Mouse (Mus musculus) c-Kit-positive CD71-positive TER-119-positive erythroid progenitor cells, embryonic 14.5 days (primary cell): ENCODE results near the gene Ciao1.
"Not testable (repeated sequence)": the region's sequence is repeated elsewhere in the genome, so short reads cannot be mapped to it uniquely, and the experiment has no call there.

Source experiments
- DNase-seq: peaks from one replicate; pipeline ENCODE4 v3.0.0-alpha.2; 2013; ENCODE audit warnings: low spot score

Gene Ciao1

GRCm38 (mm10) chr2:127247592-127248333 lies at the start of gene Ciao1, which contains the start of gene Tmem127:
Ciao1 (minus strand) TSS chr2:127247816.
Tmem127 (plus strand) TSS chr2:127247908.
- DNase-seq = peak; percentile 98

DNA sequence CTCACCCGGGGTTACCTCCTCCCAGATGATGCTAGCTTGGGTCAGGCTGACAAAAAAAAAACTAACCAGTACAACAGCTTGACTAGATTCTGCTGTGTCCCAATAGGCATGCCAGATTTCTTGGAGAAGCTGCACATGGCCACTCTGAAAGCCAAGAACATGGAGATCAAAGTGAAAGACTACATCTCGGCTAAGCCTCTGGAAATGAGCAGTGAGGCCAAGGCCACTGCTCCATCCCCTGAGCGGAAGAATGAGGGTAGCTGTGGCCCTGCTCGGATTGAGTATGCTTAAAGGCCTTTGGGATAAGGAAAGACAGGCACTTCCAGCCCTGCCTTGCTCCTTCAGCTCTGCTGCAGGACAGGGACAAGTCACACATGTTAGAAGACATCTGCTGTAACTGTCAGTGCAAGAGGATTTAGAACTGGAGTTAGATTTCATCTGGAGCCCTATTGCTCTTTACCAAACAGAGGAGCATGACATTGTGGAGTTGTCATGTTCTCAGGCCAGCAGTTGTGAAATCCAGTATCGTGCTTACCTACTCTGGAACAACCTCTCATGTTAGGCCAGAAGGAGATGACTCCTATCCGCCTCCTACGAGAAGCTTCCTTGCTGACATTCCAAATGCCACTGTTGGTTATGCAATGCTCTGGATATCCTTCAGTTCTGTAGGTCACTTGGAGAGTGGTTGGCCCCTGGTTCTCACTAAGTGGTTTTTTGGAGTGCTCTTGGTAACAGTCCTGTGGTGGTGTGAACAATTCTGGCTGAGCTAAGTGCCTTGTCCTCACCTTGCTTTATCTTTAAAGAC lies 49.6 kb upstream of the Ciao1 start:
- DNase-seq = no peak

DNA sequence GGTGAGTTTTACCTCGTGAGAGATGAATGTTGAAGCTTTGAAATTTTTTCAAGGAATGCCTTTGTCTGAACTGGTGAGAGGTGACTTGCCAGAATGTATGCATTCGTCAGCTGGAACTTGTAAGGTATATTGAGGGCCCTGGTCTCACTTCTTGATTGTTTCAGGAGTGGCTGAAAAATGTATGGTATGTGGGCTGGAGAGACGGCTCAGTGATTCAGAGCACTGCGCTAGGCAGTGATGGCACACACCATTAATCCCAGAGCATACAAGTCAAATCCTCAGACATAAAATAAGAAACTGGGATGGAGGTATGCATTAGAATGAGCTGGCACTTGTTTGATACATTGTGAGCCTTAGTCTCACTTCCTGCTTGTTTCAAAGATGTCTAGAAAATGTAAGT lies 44.6 kb upstream of the Ciao1 start:
- no peak for DNase-seq

GRCm38 (mm10) chr2:127278162-127278561 lies 30.5 kb upstream of the Ciao1 start:
- DNase-seq = no peak

DNA sequence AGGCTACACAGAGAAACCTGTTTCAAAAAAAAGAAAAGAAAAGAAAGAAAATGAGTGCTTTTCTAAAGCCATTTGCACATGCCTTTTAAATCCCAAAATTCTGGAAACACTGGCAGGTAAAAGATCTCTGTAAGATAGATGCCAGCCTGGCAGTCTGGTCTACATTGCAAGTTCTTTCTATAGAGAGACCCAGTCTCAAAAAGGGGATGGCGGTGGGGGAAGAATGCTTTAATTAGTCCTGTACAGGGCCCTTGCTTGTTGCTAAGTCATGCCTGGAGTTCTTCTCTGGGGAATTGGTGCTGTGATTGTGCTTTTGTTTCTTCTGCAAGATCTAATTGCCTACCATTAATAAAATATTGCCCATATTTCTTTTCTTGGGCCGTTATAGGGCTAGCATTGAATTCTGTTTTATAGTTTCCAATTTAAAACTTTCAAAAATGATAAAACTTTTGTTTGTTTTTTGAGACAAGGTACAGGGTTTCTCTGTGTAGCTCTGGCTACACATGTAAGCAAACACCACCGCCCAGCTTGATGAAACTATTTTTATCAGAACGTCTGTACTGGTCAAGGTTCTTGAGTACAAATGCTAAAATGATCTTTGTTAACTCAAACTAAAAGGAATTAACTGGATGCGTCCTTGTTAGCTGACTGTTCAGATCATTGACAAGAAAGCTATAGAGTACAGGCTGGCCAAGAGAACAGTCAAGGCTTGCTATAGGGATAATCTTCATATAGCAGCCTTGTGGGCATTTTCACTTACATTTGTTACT lies 28.1 kb upstream of the Ciao1 start:
- DNase-seq = no peak

- DNase-seq = no peak
These were observed 27.0 kb upstream of the Ciao1 start for GRCm38 (mm10) chr2:127274590-127274989.

DNA sequence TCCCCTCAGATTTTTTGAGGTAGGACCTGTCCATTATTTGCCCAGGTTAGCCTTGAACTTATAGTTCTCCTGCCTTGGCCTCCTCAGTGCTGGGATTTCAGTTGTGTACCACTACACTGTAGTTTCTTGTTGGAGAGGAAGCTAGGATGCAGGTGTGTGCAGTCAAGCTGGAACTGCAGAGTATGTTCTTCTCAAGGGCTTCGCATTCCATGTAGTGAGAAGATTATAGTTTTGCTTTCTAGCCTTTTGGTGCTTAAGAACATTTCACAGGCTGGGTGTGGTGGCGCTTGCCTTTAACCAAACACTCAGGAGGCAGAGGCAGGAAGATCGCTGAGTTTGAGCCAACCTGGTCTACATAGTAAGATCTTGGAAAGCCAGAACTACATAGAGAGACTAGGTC lies 25.2 kb upstream of the Ciao1 start:
- no peak for DNase-seq

- DNase-seq = not testable (repeated sequence)
These were observed 24.4 kb upstream of the Ciao1 start for GRCm38 (mm10) chr2:127272049-127272448.

- DNase-seq = no peak
These were observed 23.5 kb upstream of the Ciao1 start for GRCm38 (mm10) chr2:127271042-127271515.

GRCm38 (mm10) chr2:127270300-127271041 lies 22.9 kb upstream of the Ciao1 start:
- peak; percentile 81 for DNase-seq

GRCm38 (mm10) chr2:127269491-127270299 lies 22.1 kb upstream of the Ciao1 start, which contains the start of gene Stard7:
Stard7 (plus strand) TSS chr2:127270218.
- peak; percentile 96 for DNase-seq

GRCm38 (mm10) chr2:127267854-127268253 lies 20.2 kb upstream of the Ciao1 start:
- DNase-seq = no peak

DNA sequence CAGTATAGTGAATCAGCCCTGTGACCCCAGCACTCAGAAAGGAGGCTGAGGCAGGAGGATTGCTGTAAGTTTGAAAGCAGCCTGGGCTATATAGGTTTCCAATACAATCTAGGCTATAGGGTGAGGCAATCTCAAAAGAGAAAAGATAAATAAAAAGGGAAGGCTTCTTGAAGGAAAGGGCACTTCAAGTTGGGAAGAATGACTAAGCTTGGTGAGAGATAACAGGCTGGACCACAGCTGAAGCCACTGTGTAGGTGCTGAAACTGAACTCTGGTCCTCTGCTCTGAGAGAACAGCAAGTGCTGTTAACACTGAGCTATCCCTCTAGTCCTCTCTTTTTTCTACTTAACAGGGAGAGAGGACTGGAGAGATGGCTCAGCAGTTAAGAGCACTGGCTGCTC lies 14.9 kb upstream of the Ciao1 start:
- no peak for DNase-seq

GRCm38 (mm10) chr2:127259340-127259739 lies 11.7 kb upstream of the Ciao1 start:
- no peak for DNase-seq

DNA sequence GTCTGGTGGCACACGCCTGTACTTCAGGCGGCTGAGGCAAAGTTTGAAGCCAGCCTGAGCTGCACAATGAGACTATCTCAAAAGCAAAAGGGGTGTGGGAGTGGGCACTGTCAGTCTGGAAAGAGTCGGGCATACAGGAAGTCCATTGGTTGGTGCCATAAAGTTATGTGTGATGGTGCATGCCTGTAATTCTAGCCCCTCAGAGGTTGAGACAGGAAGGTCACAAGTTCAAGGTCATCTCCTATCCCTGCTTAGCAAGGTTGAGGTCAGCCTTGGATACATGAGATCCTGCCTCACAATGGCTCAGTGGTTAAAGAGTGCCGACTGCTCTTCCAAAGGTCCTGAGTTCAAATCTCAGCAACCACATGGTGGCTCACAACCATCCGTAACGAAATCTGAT lies 7.7 kb upstream of the Ciao1 start:
- no peak for DNase-seq

GRCm38 (mm10) chr2:127254604-127255134 lies 7.1 kb upstream of the Ciao1 start:
- DNase-seq = no peak

DNA sequence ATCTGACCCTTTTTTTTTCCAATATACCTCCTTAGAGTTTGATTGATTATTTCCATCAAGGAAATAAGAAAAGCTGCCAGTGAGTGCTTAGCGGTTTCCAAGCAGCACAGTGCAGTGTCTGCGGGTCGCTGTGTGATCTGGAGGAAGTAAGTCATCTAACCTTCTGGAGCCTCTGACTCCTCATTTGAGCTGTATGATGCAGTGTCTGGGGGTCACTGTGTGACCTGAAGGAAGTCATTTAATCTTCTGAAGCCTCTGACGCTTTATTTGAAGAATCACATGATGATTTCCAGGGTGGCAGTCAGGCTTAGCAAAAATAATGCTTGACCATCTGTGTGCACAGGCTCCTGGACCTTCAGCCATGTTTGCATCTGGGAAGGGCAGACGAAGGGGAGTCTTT lies 5.2 kb upstream of the Ciao1 start:
- no peak for DNase-seq

GRCm38 (mm10) chr2:127251880-127252527 lies 4.4 kb upstream of the Ciao1 start:
- no peak for DNase-seq

DNA sequence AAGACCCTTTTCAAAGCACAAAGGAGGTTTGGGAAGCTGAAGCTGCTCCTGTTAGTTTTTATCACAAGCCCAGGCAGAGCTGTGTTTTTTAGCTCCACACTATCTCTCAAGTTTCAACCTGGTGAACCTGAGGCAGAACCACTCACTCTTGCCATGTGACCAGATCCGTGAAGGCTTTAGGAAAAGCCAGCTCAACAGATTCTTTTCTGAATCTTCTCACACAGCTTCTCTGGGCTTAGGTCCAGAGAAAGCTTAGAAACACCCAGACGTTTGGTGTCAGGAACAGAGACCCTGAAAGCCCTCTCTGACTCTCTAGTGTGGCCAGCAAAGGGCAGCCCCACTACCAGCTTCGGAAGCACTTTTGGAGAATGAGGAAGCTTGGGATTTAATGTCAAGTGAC lies 3.8 kb upstream of the Ciao1 start:
- DNase-seq = no peak
